Mouse (Mus musculus) neural tube, embryonic 12.5 days (tissue): ENCODE data around the gene Sys1. TPM values are rescaled to one million over a fixed set of nuclear protein-coding genes. Genes with fewer than 3 reads are reported as not detected.

Experiments used
- ATAC-seq: fragments of 200-750 bp; cut with Nextera tagmentation; 2 replicates; pipeline ENCODE4 v1.8.0; 2017; ENCODE audit warnings: low read depth, mild to moderate bottlenecking, moderate TSS enrichment, moderate library complexity; ENCODE audit not compliant: low FRiP score
- H3K27ac ChIP-seq: fragments of 300-500 bp; sonication (generic); 2 replicates; pipeline ENCODE4 v1.5.1; 2016
- H3K27me3 ChIP-seq: fragments of 300-500 bp; sonication (generic); replicated peaks from 2 replicates; pipeline ENCODE4 v1.6.1; 2016; ENCODE audit warnings: mild to moderate bottlenecking
- H3K36me3 ChIP-seq: fragments of 300-500 bp; sonication (generic); 2 replicates; pipeline ENCODE4 v1.6.1; 2016; ENCODE audit warnings: mild to moderate bottlenecking
- H3K4me1 ChIP-seq: fragments of 300-500 bp; sonication (generic); 2 replicates; pipeline ENCODE4 v1.6.1; 2016
- H3K4me2 ChIP-seq: fragments of 300-500 bp; sonication (generic); replicated peaks from 2 replicates; pipeline ENCODE4 v1.6.1; 2016; ENCODE audit warnings: mild to moderate bottlenecking
- H3K4me3 ChIP-seq: fragments of 300-500 bp; sonication (generic); 2 replicates; pipeline ENCODE4 v1.5.1; 2016
- H3K9ac ChIP-seq: fragments of 300-500 bp; sonication (generic); 2 replicates; pipeline ENCODE4 v1.6.1; 2016; ENCODE audit warnings: mild to moderate bottlenecking
- H3K9me3 ChIP-seq: fragments of 300-500 bp; sonication (generic); 2 replicates; pipeline ENCODE4 v1.6.1; 2016; ENCODE audit warnings: mild to moderate bottlenecking
- WGBS: fragments of 180-500 bp; shearing (Covaris S2); methylation state at CpG from one replicate; pipeline ENCODE4 v1.1.7; 2016; 5-methylcytosine and 5-hydroxymethylcytosine counted together
- polyA plus RNA-seq: library from polyadenylated mRNA; unstranded; fragments of >200 nt; fragmentation: Nextera tagmentation; extraction: Ambion mirVana; gene quantifications from 2 replicates; pipeline ENCODE4 v1.2.1, GENCODE M21; 2016

Gene Sys1
- polyA plus RNA-seq, 1 experiment from 2014 or later, result 72.8 TPM

GRCm38 (mm10) chr2:164425401-164425800, 31.4 kb upstream of the Sys1 start:
- no peak overlapping the region for H3K27ac ChIP-seq
- H3K4me2 ChIP-seq, result no peak overlapping the region
- WGBS, result 92% methylated on average over 5 of the region's 5 CpGs
- no peaks in the 10 kb centered on the region for H3K27me3 ChIP-seq
- ATAC-seq, result no peak
- no peaks in the 10 kb centered on the region for H3K36me3 ChIP-seq
- H3K4me1 ChIP-seq, result no peaks in the 10 kb centered on the region
- no peak overlapping the region for H3K4me3 ChIP-seq
- no peaks in the 10 kb centered on the region for H3K9me3 ChIP-seq
- no peak overlapping the region for H3K9ac ChIP-seq

GRCm38 (mm10) chr2:164426121-164426520, 30.6 kb upstream of the Sys1 start:
- Histone ChIP-seq H3K27ac (no peak overlapping the region), H3K4me3 (no peak overlapping the region), H3K4me1 (no peaks in the 10 kb centered on the region), H3K9ac (no peak overlapping the region), H3K9me3 (no peaks in the 10 kb centered on the region), H3K4me2 (no peak overlapping the region), H3K27me3 (no peaks in the 10 kb centered on the region), H3K36me3 (no peaks in the 10 kb centered on the region)
- ATAC-seq, result no peak
- WGBS, result 29% methylated on average over 12 of the region's 12 CpGs

- Histone ChIP-seq H3K36me3 (no peaks in the 10 kb centered on the region), H3K9me3 (no peaks in the 10 kb centered on the region), H3K4me2 (no peak overlapping the region), H3K27me3 (no peaks in the 10 kb centered on the region), H3K4me3 (no peak overlapping the region), H3K9ac (no peak overlapping the region), H3K27ac (no peak overlapping the region), H3K4me1 (no peaks in the 10 kb centered on the region)
- 87% methylated on average over 5 of the region's 5 CpGs for WGBS
- ATAC-seq, result no peak
These were observed 29.8 kb upstream of the Sys1 start for GRCm38 (mm10) chr2:164426952-164427351.

DNA sequence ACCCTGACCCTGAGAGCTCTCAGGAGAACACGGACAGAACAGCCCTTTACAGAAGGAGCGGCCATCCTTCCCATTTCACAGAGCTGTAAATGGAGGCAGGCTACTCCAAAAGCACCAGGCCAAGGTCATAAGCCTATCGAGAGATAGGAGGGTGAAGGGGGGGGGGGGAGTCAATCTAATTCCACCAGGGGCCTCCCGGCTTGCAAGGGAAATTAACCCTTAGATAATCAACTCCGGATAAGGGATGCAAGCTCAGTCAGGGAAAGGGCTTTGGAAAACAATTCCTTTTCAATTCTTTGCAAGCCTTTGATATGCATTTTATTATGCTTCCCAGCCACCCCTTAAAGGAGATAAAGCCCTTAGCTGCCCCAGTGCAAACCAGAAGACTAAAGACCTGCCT, 28.3 kb upstream of the Sys1 start:
- Histone ChIP-seq H3K9ac (no peak overlapping the region), H3K36me3 (no peaks in the 10 kb centered on the region), H3K27me3 (no peaks in the 10 kb centered on the region), H3K4me1 (peaks cover 8% of the 10 kb centered on the region; the same call in 1 of the 2 replicates), H3K9me3 (no peaks in the 10 kb centered on the region), H3K27ac (no peak overlapping the region), H3K4me3 (no peak overlapping the region), H3K4me2 (no peak overlapping the region)
- WGBS, result 35% methylated on average over 5 of the region's 5 CpGs
- ATAC-seq, result no peak

- Histone ChIP-seq H3K4me3 (no peak overlapping the region), H3K27ac (no peak overlapping the region), H3K27me3 (no peaks in the 10 kb centered on the region), H3K9ac (no peak overlapping the region), H3K4me2 (no peak overlapping the region), H3K36me3 (no peaks in the 10 kb centered on the region), H3K9me3 (no peaks in the 10 kb centered on the region), H3K4me1 (peaks cover 8% of the 10 kb centered on the region; the same call in 1 of the 2 replicates)
- WGBS, result 41% methylated on average over 15 of the region's 15 CpGs
- ATAC-seq, result no peak
These were observed 26.7 kb upstream of the Sys1 start for GRCm38 (mm10) chr2:164429881-164430615.

- Histone ChIP-seq H3K27ac (no peak overlapping the region), H3K4me3 (no peak overlapping the region), H3K9me3 (no peaks in the 10 kb centered on the region), H3K27me3 (no peaks in the 10 kb centered on the region; the same call in 1 of the 2 replicates), H3K36me3 (no peaks in the 10 kb centered on the region), H3K4me2 (no peak overlapping the region), H3K9ac (no peak overlapping the region), H3K4me1 (peaks cover 8% of the 10 kb centered on the region; the same call in 1 of the 2 replicates)
- WGBS, result 13% methylated on average over 7 of the region's 7 CpGs
- ATAC-seq, result no peak
These were observed 26.1 kb upstream of the Sys1 start for GRCm38 (mm10) chr2:164430697-164431096.

DNA sequence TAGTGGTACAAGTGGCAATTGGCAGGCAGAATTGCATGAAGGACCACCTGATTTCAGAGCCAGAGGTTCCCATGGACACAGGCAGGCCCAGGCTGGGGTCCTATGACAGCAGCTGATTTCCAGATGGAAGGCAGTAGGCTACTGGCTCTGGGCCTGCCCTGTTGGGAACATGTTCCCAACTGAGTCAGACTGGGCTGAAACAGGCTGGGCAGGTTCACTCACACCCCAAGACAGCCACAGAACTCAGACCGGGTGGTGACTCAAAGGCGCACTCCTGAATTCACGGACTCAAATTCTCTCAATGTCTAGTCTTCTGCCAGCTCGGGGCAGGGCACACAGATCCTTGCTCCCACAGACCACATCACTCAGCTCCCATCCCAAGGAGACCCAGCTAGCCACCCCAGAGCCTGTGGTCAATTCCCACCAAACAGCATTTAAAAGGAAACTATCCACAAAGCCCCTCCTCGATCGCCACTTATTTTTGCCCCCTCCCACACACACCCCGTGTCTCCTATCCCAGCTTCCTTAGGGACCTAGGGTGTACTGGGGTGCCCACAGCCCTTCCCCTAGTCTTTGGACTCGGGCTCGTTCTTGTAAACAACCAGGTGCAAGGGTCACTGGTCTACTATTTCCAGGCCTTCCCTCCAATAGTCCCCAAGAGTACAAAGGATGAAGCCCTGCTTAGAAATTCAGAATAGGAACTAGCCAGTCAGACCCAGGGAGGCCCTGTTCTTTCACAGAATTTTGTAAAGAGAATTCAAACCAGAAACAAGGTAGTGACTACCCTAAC, 24.9 kb upstream of the Sys1 start:
- no peak for ATAC-seq

GRCm38 (mm10) chr2:164432541-164433191, 24.1 kb upstream of the Sys1 start:
- Histone ChIP-seq H3K9me3 (no peaks in the 10 kb centered on the region), H3K4me1 (peaks cover 8% of the 10 kb centered on the region; the same call in 1 of the 2 replicates), H3K27me3 (no peaks in the 10 kb centered on the region; the same call in 1 of the 2 replicates), H3K4me3 (no peak overlapping the region), H3K9ac (no peak overlapping the region), H3K36me3 (no peaks in the 10 kb centered on the region), H3K4me2 (no peak overlapping the region), H3K27ac (no peak overlapping the region)
- ATAC-seq, result no peak
- 37% methylated on average over 22 of the region's 22 CpGs for WGBS

More for the DNA sequence above, 24.9 kb upstream of the Sys1 start:
- 65% methylated on average over 9 of the region's 9 CpGs for WGBS
- Histone ChIP-seq H3K27me3 (no peaks in the 10 kb centered on the region; the same call in 1 of the 2 replicates), H3K4me2 (no peak overlapping the region), H3K9ac (no peak overlapping the region), H3K4me3 (no peak overlapping the region), H3K4me1 (peaks cover 8% of the 10 kb centered on the region; the same call in 1 of the 2 replicates), H3K27ac (no peak overlapping the region), H3K9me3 (no peaks in the 10 kb centered on the region), H3K36me3 (no peaks in the 10 kb centered on the region)

GRCm38 (mm10) chr2:164433278-164433895, 23.4 kb upstream of the Sys1 start:
- Histone ChIP-seq H3K4me2 (no peak overlapping the region), H3K27me3 (no peaks in the 10 kb centered on the region; the same call in 1 of the 2 replicates), H3K4me1 (peaks cover 8% of the 10 kb centered on the region; the same call in 1 of the 2 replicates), H3K9ac (no peak overlapping the region), H3K9me3 (no peaks in the 10 kb centered on the region), H3K36me3 (no peaks in the 10 kb centered on the region), H3K27ac (no peak overlapping the region), H3K4me3 (no peak overlapping the region)
- no peak for ATAC-seq
- 91% methylated on average over 9 of the region's 9 CpGs for WGBS

DNA sequence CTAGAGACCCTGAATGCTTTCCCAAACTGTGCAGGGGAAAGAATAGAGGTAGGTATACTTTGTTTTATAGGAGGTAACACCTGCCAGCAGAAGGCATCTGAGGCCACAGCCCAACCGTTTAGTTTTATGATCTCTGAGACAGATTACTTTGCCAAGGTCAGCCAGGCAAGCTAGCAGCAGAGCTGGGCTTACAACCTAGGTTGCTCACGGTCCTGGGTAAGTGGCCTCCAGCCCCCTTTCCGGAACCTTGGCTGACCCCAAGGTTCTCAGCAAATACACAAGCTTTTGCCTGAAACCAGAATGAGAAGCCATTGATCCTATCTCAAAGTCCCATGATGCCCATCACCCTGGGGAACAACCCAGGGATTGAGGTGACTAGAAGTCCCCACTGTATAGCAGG, 22.1 kb upstream of the Sys1 start:
- Histone ChIP-seq H3K27me3 (no peaks in the 10 kb centered on the region; the same call in 1 of the 2 replicates), H3K9ac (no peak overlapping the region), H3K4me2 (no peak overlapping the region), H3K4me1 (peaks cover 8% of the 10 kb centered on the region; the same call in 1 of the 2 replicates), H3K27ac (no peak overlapping the region), H3K9me3 (no peaks in the 10 kb centered on the region), H3K4me3 (no peak overlapping the region), H3K36me3 (no peaks in the 10 kb centered on the region)
- WGBS, result 64% methylated on average over 3 of the region's 3 CpGs
- no peak for ATAC-seq

- WGBS, result 53% methylated on average over 5 of the region's 5 CpGs
- H3K4me2 ChIP-seq, result no peak overlapping the region
- H3K4me3 ChIP-seq, result no peak overlapping the region
- no peak overlapping the region for H3K9ac ChIP-seq
- no peak for ATAC-seq
- no peak overlapping the region for H3K27ac ChIP-seq
- no peaks in the 10 kb centered on the region for H3K36me3 ChIP-seq
- H3K27me3 ChIP-seq, result no peaks in the 10 kb centered on the region; the same call in 1 of the 2 replicates
- H3K4me1 ChIP-seq, result peaks cover 8% of the 10 kb centered on the region; the same call in 1 of the 2 replicates
- no peaks in the 10 kb centered on the region for H3K9me3 ChIP-seq
These were observed 21.3 kb upstream of the Sys1 start for GRCm38 (mm10) chr2:164435216-164436090.
